Mouse (Mus musculus) midbrain, postnatal 0 days (tissue): Measurements from ENCODE around the gene Gm26620. TPM values are rescaled to one million over a fixed set of nuclear protein-coding genes. Genes with fewer than 3 reads are reported as not detected.

Experiments used
- ATAC-seq: fragments of 200-750 bp; cut with Nextera tagmentation; 2 replicates; pipeline ENCODE4 v1.8.0; 2017; ENCODE audit warnings: moderate number of reproducible peaks, mild to moderate bottlenecking, moderate TSS enrichment, moderate library complexity; ENCODE audit not compliant: low FRiP score
- DNase-seq: peaks from one replicate; pipeline ENCODE4 v3.0.0-alpha.2; 2015; ENCODE audit warnings: low spot score
- H3K27ac ChIP-seq: fragments of 300-500 bp; sonication (generic); 2 replicates; pipeline ENCODE4 v1.5.1; 2014; ENCODE audit warnings: low read depth, mild to moderate bottlenecking, low read length, mixed read lengths
- H3K27me3 ChIP-seq: fragments of 300-500 bp; sonication (generic); 2 replicates; pipeline ENCODE4 v1.6.1; 2014; ENCODE audit warnings: low read length, control low read depth, mixed read lengths; ENCODE audit not compliant: insufficient read depth
- H3K36me3 ChIP-seq: fragments of 300-500 bp; sonication (generic); 2 replicates; pipeline ENCODE4 v1.6.1; 2014; ENCODE audit warnings: low read length, control low read depth, mixed read lengths; ENCODE audit not compliant: insufficient read depth
- H3K4me1 ChIP-seq: fragments of 300-500 bp; sonication (generic); 2 replicates; pipeline ENCODE4 v1.6.1; 2014; ENCODE audit warnings: mild to moderate bottlenecking, control low read depth, antibody characterized with exemption, low read length, mixed read lengths; ENCODE audit not compliant: insufficient read depth
- H3K4me2 ChIP-seq: fragments of 300-500 bp; sonication (generic); 2 replicates; pipeline ENCODE4 v1.6.1; 2014; ENCODE audit warnings: low read depth, mild to moderate bottlenecking, low read length, mixed read lengths; ENCODE audit not compliant: poor library complexity, severe bottlenecking
- H3K4me3 ChIP-seq: fragments of 300-500 bp; sonication (generic); 2 replicates; pipeline ENCODE4 v1.5.1; 2014; ENCODE audit warnings: low read depth, mild to moderate bottlenecking, low read length, moderate library complexity
- H3K9ac ChIP-seq: fragments of 300-500 bp; sonication (generic); replicated peaks from 2 replicates; pipeline ENCODE4 v1.6.1; 2014; ENCODE audit warnings: mild to moderate bottlenecking, low read length, moderate library complexity, mixed read lengths; ENCODE audit not compliant: poor library complexity, severe bottlenecking
- H3K9me3 ChIP-seq: fragments of 300-500 bp; sonication (generic); 2 replicates; pipeline ENCODE4 v1.6.1; 2016; ENCODE audit warnings: low read length, control low read depth
- CTCF ChIP-seq: IDR thresholded peaks from 2 replicates; pipeline ENCODE4 v1.5.1; 2016; ENCODE audit warnings: antibody characterized with exemption, mild to moderate bottlenecking
- WGBS: fragments of 180-500 bp; shearing (Covaris S2); extraction: QIAGEN DNeasy Blood & Tissue Kit; methylation state at CpG from one replicate; pipeline ENCODE4 v1.1.7; 2014; 5-methylcytosine and 5-hydroxymethylcytosine counted together
- polyA plus RNA-seq: library from polyadenylated mRNA; unstranded; fragments of >200 nt; fragmentation: Nextera tagmentation; extraction: Ambion mirVana; gene quantifications from 2 replicates; pipeline ENCODE4 v1.2.1, GENCODE M21; 2015
- total RNA-seq: library from RNA; depleted of rRNA; stranded (reverse); fragments of >200 nt; gene quantifications from 2 replicates; pipeline ENCODE4 v1.2.3, GENCODE M21; 2014

Gene Gm26620
- total and polyA plus RNA-seq, 2 experiments from 2014 or later = 0.77 to 1.6 TPM

DNA sequence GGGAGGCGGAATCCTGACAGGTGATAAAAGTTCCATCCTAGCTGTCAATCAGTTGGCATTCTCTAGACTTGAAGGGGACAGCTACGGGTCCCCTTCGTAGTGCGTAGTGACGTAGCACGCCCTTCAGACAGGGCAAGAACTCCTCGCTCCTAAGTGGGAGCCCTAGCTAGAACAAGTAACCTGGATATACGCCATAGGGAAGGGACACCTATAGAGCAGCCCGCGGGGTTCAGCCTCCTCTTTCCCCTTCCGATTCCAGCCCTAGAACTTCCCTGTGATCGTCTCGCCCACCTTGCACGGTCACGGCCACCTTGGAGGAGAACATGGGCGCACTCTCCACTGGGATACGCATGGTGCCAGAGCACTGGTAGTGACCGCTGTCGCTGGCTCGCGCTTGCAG lies 23.5 kb downstream of the Gm26620 start:
- Histone ChIP-seq H3K4me2 (peak overlapping the region; percentile 97), H3K9ac (no peak overlapping the region), H3K4me1 (peaks cover 9% of the 10 kb centered on the region; the same call in 1 of the 2 replicates), H3K27me3 (peaks cover 17% of the 10 kb centered on the region), H3K9me3 (no peaks in the 10 kb centered on the region), H3K4me3 (peak overlapping the region; percentile 62), H3K36me3 (no peaks in the 10 kb centered on the region), H3K27ac (no peak overlapping the region)
- DNase-seq (peak; percentile 21), ATAC-seq (peak; percentile 73; the same call in 1 of the 2 replicates)
- TF ChIP-seq CTCF = no peak
- WGBS = 2% methylated on average over 21 of the region's 21 CpGs

DNA sequence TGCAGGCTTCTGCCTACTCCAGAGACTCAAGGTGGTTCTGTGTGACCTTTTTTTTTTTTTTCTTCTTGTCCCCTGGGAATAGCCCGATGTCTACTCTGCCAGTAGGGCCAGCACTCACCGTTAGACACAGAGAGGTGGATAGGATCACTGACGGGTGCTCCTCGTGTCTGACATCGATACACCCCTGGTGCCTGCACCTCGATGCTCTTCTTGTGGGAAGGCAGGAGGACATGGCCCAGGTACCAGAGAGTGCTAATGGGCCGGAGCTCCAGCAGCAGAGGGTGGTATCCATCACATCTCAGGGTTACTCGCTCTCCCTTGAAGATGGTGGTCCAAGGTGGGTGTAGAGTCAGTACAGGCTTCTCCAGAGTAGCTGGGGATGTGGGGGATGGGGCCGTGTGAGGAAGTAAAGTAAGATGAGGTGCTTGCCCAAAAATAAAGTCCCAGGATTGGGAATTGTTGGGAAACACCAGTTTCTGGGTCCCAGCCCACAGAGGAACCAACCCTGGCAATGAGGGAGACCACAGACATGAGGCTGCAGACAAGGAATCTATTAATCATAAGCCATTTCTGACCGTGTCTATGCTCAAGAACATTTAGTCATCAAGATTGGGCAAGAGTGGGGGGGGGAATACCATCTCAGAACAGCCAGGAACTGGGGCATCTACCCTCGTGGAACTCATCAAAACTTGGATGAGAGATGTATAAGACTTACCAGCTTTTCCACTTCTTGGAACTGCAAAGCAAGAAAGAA lies 27.2 kb downstream of the Gm26620 start:
- DNase-seq = no peak
- no peak for TF ChIP-seq CTCF
- ATAC-seq = no peak
- Histone ChIP-seq H3K27me3 (peaks cover 10% of the 10 kb centered on the region), H3K4me3 (no peak overlapping the region), H3K9me3 (no peaks in the 10 kb centered on the region), H3K27ac (no peak overlapping the region), H3K9ac (no peak overlapping the region), H3K4me2 (no peak overlapping the region), H3K36me3 (no peaks in the 10 kb centered on the region), H3K4me1 (peaks cover 9% of the 10 kb centered on the region; the same call in 1 of the 2 replicates)
- WGBS = 82% methylated on average over 11 of the region's 11 CpGs

DNA sequence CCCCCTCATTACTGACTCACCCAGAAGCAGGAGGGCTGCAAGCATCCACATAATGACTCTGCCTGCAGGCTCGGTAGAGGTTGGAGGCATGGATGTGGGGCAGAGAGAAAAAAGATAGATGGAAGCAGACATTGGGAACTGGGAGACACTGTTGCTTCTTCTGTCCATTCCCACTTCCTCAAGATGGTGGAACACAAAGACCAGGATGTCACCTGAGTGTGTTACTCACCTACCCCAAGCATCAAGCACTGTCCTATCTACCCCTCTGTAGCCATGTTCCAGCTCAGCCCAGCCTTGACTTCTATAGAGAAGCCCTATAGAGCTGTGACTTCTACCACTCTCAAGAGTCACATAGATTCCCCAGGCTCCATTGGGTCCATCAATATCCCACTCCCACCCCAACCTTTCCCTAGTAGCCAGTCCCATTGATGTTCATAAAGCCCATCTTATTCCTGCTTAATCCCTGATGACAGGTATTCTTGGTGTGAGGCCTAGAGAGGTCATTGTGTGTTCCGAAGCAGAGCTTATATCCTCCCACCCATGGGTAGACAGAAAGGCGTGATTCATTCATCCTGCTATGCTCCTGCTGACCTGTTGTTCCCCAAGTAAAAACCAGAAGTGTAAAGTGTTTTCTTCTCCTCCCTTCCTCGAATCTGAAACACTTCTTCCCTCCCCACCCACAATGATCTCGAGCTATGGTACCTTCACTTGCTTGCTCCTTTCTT lies 28.2 kb downstream of the Gm26620 start, which contains the start of gene Fcrlb:
TSS of gene Fcrlb (minus strand) at position 51 of the 725 bp plus-strand sequence.
- no peak within 1 kb of the TSS for H3K9ac ChIP-seq

GRCm38 (mm10) chr1:170915657-170916056 lies 30.8 kb downstream of the Gm26620 start:
- H3K27ac ChIP-seq = no peak overlapping the region
- no peaks in the 10 kb centered on the region; the same call in 1 of the 2 replicates for H3K27me3 ChIP-seq
- ATAC-seq = no peak
- WGBS = 76% methylated on average over 5 of the region's 5 CpGs
- H3K36me3 ChIP-seq = no peaks in the 10 kb centered on the region
- H3K4me1 ChIP-seq = no peaks in the 10 kb centered on the region
- DNase-seq = no peak
- H3K4me2 ChIP-seq = no peak overlapping the region
- no peak overlapping the region for H3K4me3 ChIP-seq
- no peaks in the 10 kb centered on the region for H3K9me3 ChIP-seq
- no peak overlapping the region for H3K9ac ChIP-seq
- TF ChIP-seq CTCF = no peak

More for the DNA sequence above, 28.2 kb downstream of the Gm26620 start, which contains the start of gene Fcrlb:
- H3K4me3 ChIP-seq = no peak within 1 kb of the TSS
- H3K9me3 ChIP-seq = no peaks in the 10 kb centered on the region
- ATAC-seq (no peak), DNase-seq (no peak)
- WGBS = 57% methylated on average over 5 of the region's 5 CpGs
- H3K27me3 ChIP-seq = peaks cover 7% of the 10 kb centered on the region
- H3K36me3 ChIP-seq = no peaks in the 10 kb centered on the region
- peaks cover 4% of the 10 kb centered on the region; the same call in 1 of the 2 replicates for H3K4me1 ChIP-seq
- no peak within 1 kb of the TSS for H3K27ac ChIP-seq
- H3K4me2 ChIP-seq = no peak within 1 kb of the TSS
- no peak for TF ChIP-seq CTCF

- Histone ChIP-seq H3K4me1 (no peaks in the 10 kb centered on the region), H3K27me3 (no peaks in the 10 kb centered on the region), H3K27ac (no peak overlapping the region), H3K9ac (no peak overlapping the region), H3K4me2 (no peak overlapping the region), H3K36me3 (no peaks in the 10 kb centered on the region), H3K9me3 (no peaks in the 10 kb centered on the region), H3K4me3 (no peak overlapping the region)
- WGBS = 90% methylated on average over 8 of the region's 8 CpGs
- DNase-seq = no peak
- no peak for TF ChIP-seq CTCF
- no peak for ATAC-seq
These were observed 34.4 kb downstream of the Gm26620 start for GRCm38 (mm10) chr1:170919308-170919707.

DNA sequence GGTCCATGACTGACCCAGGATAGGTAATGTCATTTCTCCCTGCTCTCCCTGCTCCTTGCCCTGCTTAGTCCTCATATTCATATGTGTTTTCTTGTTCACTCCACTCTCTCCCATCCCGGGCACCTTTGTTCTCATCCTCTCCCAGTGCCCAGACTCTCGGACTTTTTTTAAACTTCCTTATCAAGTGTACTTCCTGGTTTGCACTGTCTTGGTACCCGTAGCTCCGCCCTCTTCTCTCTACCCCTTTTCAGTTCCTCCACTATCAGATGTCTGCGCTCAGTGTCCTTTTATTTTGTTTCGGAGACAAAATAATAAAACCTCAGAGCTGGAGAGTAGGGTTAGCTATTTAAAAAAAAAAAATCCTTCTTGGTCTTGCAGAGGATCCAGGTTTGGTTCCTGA lies 39.6 kb downstream of the Gm26620 start:
- no peaks in the 10 kb centered on the region for H3K4me1 ChIP-seq
- H3K4me3 ChIP-seq = no peak overlapping the region
- no peak overlapping the region for H3K4me2 ChIP-seq
- no peaks in the 10 kb centered on the region for H3K9me3 ChIP-seq
- 81% methylated on average over 6 of the region's 6 CpGs for WGBS
- no peak overlapping the region for H3K9ac ChIP-seq
- H3K36me3 ChIP-seq = no peaks in the 10 kb centered on the region
- H3K27ac ChIP-seq = no peak overlapping the region
- H3K27me3 ChIP-seq = no peaks in the 10 kb centered on the region
- ATAC-seq = no peak
- TF ChIP-seq CTCF = no peak
- DNase-seq = no peak
